Mouse (Mus musculus) brain, embryonic 14.5 days (tissue): Measurements from ENCODE around the gene Akip1.

ENCODE experiments used
- CTCF ChIP-seq: fragments of 200-500 bp; IDR thresholded peaks from 2 replicates; pipeline ENCODE4 v1.5.1; 2012; ENCODE audit warnings: inconsistent platforms, mild to moderate bottlenecking, moderate library complexity, borderline replicate concordance; ENCODE audit not compliant: insufficient read depth, insufficient read length; ENCODE audit errors: extremely low read depth
- POLR2A ChIP-seq: fragments of 200-500 bp; IDR thresholded peaks from 2 replicates; pipeline ENCODE4 v1.6.1; 2012; ENCODE audit warnings: mild to moderate bottlenecking, inconsistent platforms, borderline replicate concordance; ENCODE audit not compliant: poor library complexity, insufficient read depth, insufficient read length, severe bottlenecking; ENCODE audit errors: extremely low read depth

GRCm38 (mm10) chr7:109747747-109748146 lies 44.3 kb downstream of the Akip1 start:
- TF ChIP-seq CTCF, result no peak
- TF ChIP-seq POLR2A, result no peak
